Mouse (Mus musculus): Measurements from ENCODE around the gene Tex48. TPM values are rescaled to one million over a fixed set of nuclear protein-coding genes. Genes with fewer than 3 reads are reported as not detected.
A peak's percentile ranks its signal among the peaks of the same experiment; 100 is the strongest.

Gene Tex48
- not detected for total RNA-seq (2021)
- long read RNA-seq, experiment 1, result 0 reads
- long read RNA-seq, experiment 2, result 0 reads

- peak in 1 of 2 experiments; percentile 7 for DNase-seq (ENCODE audit: low spot score in 2 of 2)
Measured at GRCm38 (mm10) chr4:63622378-63622835, at the start of gene Tex48. Gene Tex48 (minus strand): TSS chr4:63622428.

- DNase-seq (ENCODE audit: low spot score in 2 of 2), result peak; percentile 55 to 70
Measured at GRCm38 (mm10) chr4:63668255-63668654, 46.0 kb upstream of the Tex48 start.

- DNase-seq (ENCODE audit: low spot score in 2 of 2), result no peak
Measured at GRCm38 (mm10) chr4:63665738-63666137, 43.5 kb upstream of the Tex48 start.

- DNase-seq (ENCODE audit: low spot score in 2 of 2), result no peak
Measured at GRCm38 (mm10) chr4:63663279-63663678, 41.1 kb upstream of the Tex48 start, which contains the start of gene Gm11214. Gene Gm11214 (minus strand): TSS chr4:63663379.

GRCm38 (mm10) chr4:63661857-63662256 is 39.6 kb upstream of the Tex48 start:
- no peak for DNase-seq (ENCODE audit: low spot score in 2 of 2)

GRCm38 (mm10) chr4:63661426-63661825 is 39.2 kb upstream of the Tex48 start:
- no peak for DNase-seq (ENCODE audit: low spot score in 2 of 2)

- no peak for DNase-seq (ENCODE audit: low spot score in 2 of 2)
Measured at GRCm38 (mm10) chr4:63659775-63660174, 37.5 kb upstream of the Tex48 start.

- no peak for DNase-seq (ENCODE audit: low spot score in 2 of 2)
Measured at GRCm38 (mm10) chr4:63659086-63659485, 36.9 kb upstream of the Tex48 start.

GRCm38 (mm10) chr4:63654381-63654780 is 32.2 kb upstream of the Tex48 start:
- DNase-seq (ENCODE audit: low spot score in 2 of 2), result no peak

- DNase-seq (ENCODE audit: low spot score in 2 of 2), result no peak
Measured at GRCm38 (mm10) chr4:63643956-63644726, 21.9 kb upstream of the Tex48 start.

- DNase-seq (ENCODE audit: low spot score in 2 of 2), result no peak
Measured at GRCm38 (mm10) chr4:63639842-63640241, 17.6 kb upstream of the Tex48 start.

- DNase-seq (ENCODE audit: low spot score in 2 of 2), result no peak
Measured at GRCm38 (mm10) chr4:63638603-63639002, 16.4 kb upstream of the Tex48 start.

- DNase-seq (ENCODE audit: low spot score in 2 of 2), result no peak
Measured at GRCm38 (mm10) chr4:63633181-63633580, 11.0 kb upstream of the Tex48 start.

GRCm38 (mm10) chr4:63627111-63627510 is 4.9 kb upstream of the Tex48 start:
- DNase-seq (ENCODE audit: low spot score in 2 of 2), result no peak

GRCm38 (mm10) chr4:63625563-63626080 is 3.4 kb upstream of the Tex48 start:
- no peak for DNase-seq (ENCODE audit: low spot score in 2 of 2)

GRCm38 (mm10) chr4:63621861-63622260 is 367 bp downstream of the Tex48 start:
- DNase-seq (ENCODE audit: low spot score in 2 of 2), result no peak

- no peak for DNase-seq (ENCODE audit: low spot score in 2 of 2)
Measured at GRCm38 (mm10) chr4:63608391-63608790, 13.8 kb downstream of the Tex48 start.

GRCm38 (mm10) chr4:63605968-63606367 is 16.3 kb downstream of the Tex48 start:
- no peak for DNase-seq (ENCODE audit: low spot score in 2 of 2)

- no peak for DNase-seq (ENCODE audit: low spot score in 2 of 2)
Measured at GRCm38 (mm10) chr4:63605545-63605944, 16.7 kb downstream of the Tex48 start.

GRCm38 (mm10) chr4:63604945-63605344 is 17.3 kb downstream of the Tex48 start, which contains the start of gene Gm11213:
Gene Gm11213 (minus strand): TSS chr4:63605261.
- no peak for DNase-seq (ENCODE audit: low spot score in 2 of 2)

- no peak for DNase-seq (ENCODE audit: low spot score in 2 of 2)
Measured at GRCm38 (mm10) chr4:63601263-63601662, 21.0 kb downstream of the Tex48 start.

- DNase-seq (ENCODE audit: low spot score in 2 of 2), result no peak
Measured at GRCm38 (mm10) chr4:63600786-63601185, 21.4 kb downstream of the Tex48 start.

- no peak for DNase-seq (ENCODE audit: low spot score in 2 of 2)
Measured at GRCm38 (mm10) chr4:63596010-63596409, 26.2 kb downstream of the Tex48 start.
